Mouse (Mus musculus) lung, postnatal 25 days (tissue): ENCODE results near the gene Alk.
A peak's percentile ranks its signal among the peaks of the same experiment; 100 is the strongest.

ENCODE experiments used
- DNase-seq: peaks from one replicate; pipeline ENCODE4 v3.0.0; 2022; ENCODE audit warnings: low spot score

Alk gene

GRCm38 (mm10) chr17:72265171-72266022, 339.0 kb downstream of the Alk start:
- DNase-seq = no peak

- no peak for DNase-seq
These were observed 351.0 kb downstream of the Alk start for GRCm38 (mm10) chr17:72253411-72253810.

GRCm38 (mm10) chr17:72251554-72251953, 352.9 kb downstream of the Alk start:
- DNase-seq = no peak

- DNase-seq = no peak
These were observed 353.7 kb downstream of the Alk start for GRCm38 (mm10) chr17:72250482-72251405.

GRCm38 (mm10) chr17:72242036-72242435, 362.4 kb downstream of the Alk start:
- peak; percentile 23 for DNase-seq

- no peak for DNase-seq
These were observed 367.1 kb downstream of the Alk start for GRCm38 (mm10) chr17:72237315-72237714.

- no peak for DNase-seq
These were observed 373.5 kb downstream of the Alk start for GRCm38 (mm10) chr17:72230891-72231290.

GRCm38 (mm10) chr17:72218816-72219215, 385.6 kb downstream of the Alk start:
- DNase-seq = no peak

- no peak for DNase-seq
These were observed 406.9 kb downstream of the Alk start for GRCm38 (mm10) chr17:72197576-72197975.

- no peak for DNase-seq
These were observed 409.3 kb downstream of the Alk start for GRCm38 (mm10) chr17:72194976-72195650.

GRCm38 (mm10) chr17:72190536-72190935, 413.9 kb downstream of the Alk start:
- no peak for DNase-seq

- no peak for DNase-seq
These were observed 417.4 kb downstream of the Alk start for GRCm38 (mm10) chr17:72187026-72187425.

- no peak for DNase-seq
These were observed 422.0 kb downstream of the Alk start for GRCm38 (mm10) chr17:72182414-72182813.

- no peak for DNase-seq
These were observed 424.2 kb downstream of the Alk start for GRCm38 (mm10) chr17:72180200-72180599.

- DNase-seq = no peak
These were observed 424.7 kb downstream of the Alk start for GRCm38 (mm10) chr17:72179722-72180140.

GRCm38 (mm10) chr17:72173778-72174177, 430.6 kb downstream of the Alk start:
- no peak for DNase-seq

- DNase-seq = no peak
These were observed 436.3 kb downstream of the Alk start for GRCm38 (mm10) chr17:72168152-72168551.

GRCm38 (mm10) chr17:72158857-72159385, 445.5 kb downstream of the Alk start:
- DNase-seq = no peak

- no peak for DNase-seq
These were observed 446.4 kb downstream of the Alk start for GRCm38 (mm10) chr17:72157830-72158629.

- no peak for DNase-seq
These were observed 451.4 kb downstream of the Alk start for GRCm38 (mm10) chr17:72153038-72153437.

- no peak for DNase-seq
These were observed 459.4 kb downstream of the Alk start for GRCm38 (mm10) chr17:72144946-72145598.
